Mouse (Mus musculus) heart, embryonic 15.5 days (tissue): ENCODE results near the gene Cd4. TPM values are rescaled to one million over a fixed set of nuclear protein-coding genes. Genes with fewer than 3 reads are reported as not detected.
"Not testable (repeated sequence)": the region's sequence is repeated elsewhere in the genome, so short reads cannot be mapped to it uniquely, and the experiment has no call there.

Experiments
- ATAC-seq: fragments of 200-750 bp; cut with Nextera tagmentation; replicated peaks from 2 replicates; pipeline ENCODE4 v1.8.0; 2017; ENCODE audit warnings: low read depth, moderate TSS enrichment; ENCODE audit not compliant: insufficient number of reproducible peaks, insufficient read depth, low FRiP score
- H3K27ac ChIP-seq: fragments of 300-500 bp; sonication (generic); 2 replicates; pipeline ENCODE4 v1.5.1; 2015; ENCODE audit warnings: mild to moderate bottlenecking, inconsistent platforms
- H3K27me3 ChIP-seq: fragments of 300-500 bp; sonication (generic); 2 replicates; pipeline ENCODE4 v1.6.1; 2015; ENCODE audit warnings: inconsistent platforms
- H3K36me3 ChIP-seq: fragments of 300-500 bp; sonication (generic); 2 replicates; pipeline ENCODE4 v1.6.1; 2015; ENCODE audit warnings: mild to moderate bottlenecking, inconsistent platforms
- H3K4me1 ChIP-seq: fragments of 300-500 bp; sonication (generic); replicated peaks from 2 replicates; pipeline ENCODE4 v1.6.1; 2015; ENCODE audit warnings: inconsistent platforms
- H3K4me2 ChIP-seq: fragments of 300-500 bp; sonication (generic); 2 replicates; pipeline ENCODE4 v1.6.1; 2015; ENCODE audit warnings: inconsistent platforms, mild to moderate bottlenecking, moderate library complexity
- H3K4me3 ChIP-seq: fragments of 300-500 bp; sonication (generic); 2 replicates; pipeline ENCODE4 v1.5.1; 2015; ENCODE audit warnings: mild to moderate bottlenecking, inconsistent platforms
- H3K9ac ChIP-seq: fragments of 300-500 bp; sonication (generic); 2 replicates; pipeline ENCODE4 v1.6.1; 2015; ENCODE audit warnings: mild to moderate bottlenecking, inconsistent platforms
- H3K9me3 ChIP-seq: fragments of 300-500 bp; sonication (generic); replicated peaks from 2 replicates; pipeline ENCODE4 v1.6.1; 2016; ENCODE audit warnings: inconsistent platforms
- WGBS: fragments of 180-500 bp; shearing (Covaris S2); methylation state at CpG from one replicate; pipeline ENCODE4 v1.1.7; 2015; ENCODE audit warnings: mixed read lengths; 5-methylcytosine and 5-hydroxymethylcytosine counted together
- polyA plus RNA-seq: library from polyadenylated mRNA; unstranded; fragments of >200 nt; fragmentation: Nextera tagmentation; extraction: Ambion mirVana; gene quantifications from 2 replicates; pipeline ENCODE4 v1.2.1, GENCODE M21; 2015

The Cd4 gene
- polyA plus RNA-seq, 1 experiment from 2014 or later, result 0.05 TPM

DNA sequence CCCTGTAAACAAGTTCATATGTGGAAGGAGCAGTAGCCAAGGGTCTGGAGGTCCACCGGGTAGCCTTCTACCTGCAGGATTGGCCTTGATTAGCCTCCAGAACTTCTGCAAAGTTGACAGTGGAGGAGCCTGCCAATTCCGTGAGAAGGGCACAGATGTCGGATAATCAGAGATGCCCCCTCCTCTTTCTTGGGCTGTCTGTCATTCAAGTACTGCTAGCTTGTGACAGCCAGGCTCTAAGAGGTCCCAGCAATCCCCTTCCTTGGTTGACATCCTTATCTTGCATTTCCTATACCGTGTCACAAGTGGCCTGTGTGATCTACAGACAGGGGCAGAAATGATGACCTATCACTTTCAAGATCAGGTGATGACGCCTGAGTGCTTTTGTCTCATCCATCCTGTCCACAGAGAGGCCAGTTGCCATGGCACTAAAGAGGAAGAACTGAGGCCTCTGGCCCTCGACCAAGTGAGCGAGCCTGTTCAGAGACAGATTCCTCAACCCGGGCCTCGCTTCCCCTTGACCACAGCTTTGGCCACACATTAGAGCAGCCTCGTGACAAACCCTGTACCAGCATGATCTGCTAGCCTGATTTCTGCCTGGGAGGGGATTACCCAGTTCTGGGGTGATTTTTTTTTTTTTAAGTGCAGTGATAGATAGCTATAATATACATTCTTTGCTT lies 12.9 kb upstream of the Cd4 start:
- Histone ChIP-seq H3K27ac (peak overlapping the region; percentile 18; the same call in 1 of the 2 replicates), H3K4me3 (no peak overlapping the region), H3K27me3 (no peaks in the 10 kb centered on the region), H3K4me1 (peaks cover 11% of the 10 kb centered on the region), H3K4me2 (no peak overlapping the region), H3K9me3 (no peaks in the 10 kb centered on the region), H3K36me3 (no peaks in the 10 kb centered on the region), H3K9ac (no peak overlapping the region)
- 30% methylated on average over 10 of the region's 10 CpGs for WGBS
- no peak for ATAC-seq

DNA sequence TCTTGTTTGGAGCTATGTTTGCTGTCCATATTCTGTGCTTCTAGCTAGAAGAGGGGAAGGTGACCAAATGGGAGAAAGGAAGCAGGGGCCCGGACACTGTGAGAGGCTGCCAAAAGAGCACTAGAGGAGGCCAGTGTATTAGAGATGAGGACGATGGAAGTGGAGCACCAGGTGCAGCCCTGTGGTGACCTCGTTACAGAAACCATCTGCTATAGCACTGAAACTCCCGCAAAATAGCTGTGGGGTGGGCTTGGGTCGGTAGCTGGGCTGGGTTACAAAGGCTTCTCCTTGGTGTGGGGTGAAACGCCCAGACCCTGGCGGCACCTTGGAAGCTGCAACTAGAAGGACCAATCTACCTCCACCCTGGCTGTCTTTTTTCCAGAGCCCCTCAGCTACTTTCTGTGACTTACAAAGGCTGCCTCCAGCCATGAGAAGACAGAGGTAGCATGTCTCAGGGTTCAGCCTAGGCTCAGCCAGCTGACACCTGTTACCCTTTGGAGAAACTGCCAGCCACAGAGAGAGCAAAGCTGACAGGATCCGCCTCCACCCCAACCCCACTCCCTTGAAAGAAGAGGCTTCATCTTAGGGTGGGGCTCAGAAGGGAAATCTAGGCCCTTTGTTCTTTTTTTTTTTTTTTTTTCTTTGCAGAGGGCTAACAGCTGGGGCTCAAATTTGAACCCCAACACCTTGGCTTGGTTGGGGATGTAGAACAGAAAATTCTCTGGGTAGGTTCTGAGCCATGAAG lies 12.2 kb upstream of the Cd4 start:
- H3K9ac ChIP-seq, result no peak overlapping the region
- no peak overlapping the region for H3K4me2 ChIP-seq
- WGBS, result 67% methylated on average over 8 of the region's 8 CpGs
- no peak overlapping the region for H3K4me3 ChIP-seq
- ATAC-seq, result no peak
- no peaks in the 10 kb centered on the region for H3K9me3 ChIP-seq
- peaks cover 8% of the 10 kb centered on the region for H3K4me1 ChIP-seq
- H3K36me3 ChIP-seq, result no peaks in the 10 kb centered on the region
- peak overlapping the region; percentile 18; the same call in 1 of the 2 replicates for H3K27ac ChIP-seq
- H3K27me3 ChIP-seq, result no peaks in the 10 kb centered on the region

DNA sequence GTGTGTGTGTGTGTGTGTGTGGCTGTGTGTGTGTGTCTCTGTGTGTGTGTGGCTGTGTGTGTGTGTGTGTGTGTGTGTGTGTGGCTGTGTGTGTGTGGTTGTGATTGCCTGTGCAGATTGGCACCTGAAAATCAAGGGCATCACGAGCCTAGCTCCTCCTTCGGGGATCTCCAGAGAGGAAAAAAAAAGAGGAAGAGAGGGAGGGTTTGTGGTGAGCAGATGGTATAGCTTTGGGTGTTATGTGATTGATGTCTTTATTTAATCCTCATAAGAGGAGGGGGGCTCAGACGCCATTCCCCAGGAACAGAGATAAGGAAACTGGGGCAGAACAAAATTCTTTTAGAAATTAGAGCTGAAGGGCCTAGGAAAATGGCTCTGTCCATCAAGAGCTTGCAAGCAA lies 10.3 kb upstream of the Cd4 start:
- no peak for ATAC-seq
- H3K27ac ChIP-seq, result no peak overlapping the region
- H3K27me3 ChIP-seq, result no peaks in the 10 kb centered on the region
- no peak overlapping the region for H3K4me2 ChIP-seq
- H3K36me3 ChIP-seq, result no peaks in the 10 kb centered on the region
- H3K9ac ChIP-seq, result no peak overlapping the region
- no peaks in the 10 kb centered on the region; the same call in 1 of the 2 replicates for H3K4me1 ChIP-seq
- no peak overlapping the region for H3K4me3 ChIP-seq
- no peaks in the 10 kb centered on the region for H3K9me3 ChIP-seq
- 38% methylated on average over 3 of the region's 3 CpGs for WGBS

DNA sequence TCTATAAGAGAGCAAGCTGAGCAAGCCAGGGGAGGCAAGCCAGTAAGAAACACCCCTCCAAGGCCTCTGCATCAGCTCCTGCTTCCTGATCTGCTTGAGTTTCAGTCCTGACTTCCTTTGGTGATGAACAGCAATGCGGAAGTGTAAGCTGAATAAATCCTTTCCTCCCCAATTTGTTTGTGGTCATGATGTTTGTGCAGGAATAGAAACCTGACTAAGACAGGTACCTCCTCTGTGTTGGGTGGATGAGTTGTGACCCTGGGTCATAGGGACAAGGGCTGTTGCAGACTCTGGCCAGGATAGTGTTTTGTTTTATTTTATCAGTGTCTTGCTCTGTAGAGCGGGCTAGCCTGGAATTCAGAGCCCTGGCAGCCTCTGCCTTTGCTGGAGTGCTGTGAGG lies 6.1 kb upstream of the Cd4 start:
- H3K9ac ChIP-seq, H3K9me3 ChIP-seq, H3K4me3 ChIP-seq, ATAC-seq, H3K27ac ChIP-seq, H3K4me2 ChIP-seq, H3K27me3 ChIP-seq, H3K4me1 ChIP-seq, H3K36me3 ChIP-seq: not testable (repeated sequence)
- 77% methylated on average over 2 of the region's 2 CpGs for WGBS

DNA sequence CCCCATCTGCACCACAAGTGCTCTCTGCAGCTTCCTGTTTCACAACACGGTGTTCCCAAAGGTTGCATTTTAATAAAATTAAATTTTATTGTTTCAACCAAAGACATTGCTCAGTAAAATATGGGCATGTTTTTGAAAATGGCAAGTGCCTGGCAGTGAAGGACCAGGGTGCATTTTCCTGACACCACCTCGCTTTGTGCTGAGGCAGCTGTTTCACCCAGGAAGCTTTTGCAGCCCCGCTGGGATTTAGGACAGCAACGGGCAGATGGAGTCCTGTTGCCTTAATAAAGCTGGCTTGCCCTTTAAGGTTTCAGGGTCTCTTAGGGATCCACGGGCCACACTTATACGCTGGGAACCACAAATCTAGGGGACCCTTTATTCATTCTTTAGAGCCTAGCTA lies 3.0 kb upstream of the Cd4 start:
- ATAC-seq, result no peak
- Histone ChIP-seq H3K4me1 (no peaks in the 10 kb centered on the region), H3K27me3 (no peaks in the 10 kb centered on the region), H3K27ac (no peak overlapping the region), H3K4me3 (no peak overlapping the region), H3K36me3 (no peaks in the 10 kb centered on the region), H3K4me2 (no peak overlapping the region), H3K9me3 (no peaks in the 10 kb centered on the region), H3K9ac (no peak overlapping the region)
- 55% methylated on average over 6 of the region's 6 CpGs for WGBS

DNA sequence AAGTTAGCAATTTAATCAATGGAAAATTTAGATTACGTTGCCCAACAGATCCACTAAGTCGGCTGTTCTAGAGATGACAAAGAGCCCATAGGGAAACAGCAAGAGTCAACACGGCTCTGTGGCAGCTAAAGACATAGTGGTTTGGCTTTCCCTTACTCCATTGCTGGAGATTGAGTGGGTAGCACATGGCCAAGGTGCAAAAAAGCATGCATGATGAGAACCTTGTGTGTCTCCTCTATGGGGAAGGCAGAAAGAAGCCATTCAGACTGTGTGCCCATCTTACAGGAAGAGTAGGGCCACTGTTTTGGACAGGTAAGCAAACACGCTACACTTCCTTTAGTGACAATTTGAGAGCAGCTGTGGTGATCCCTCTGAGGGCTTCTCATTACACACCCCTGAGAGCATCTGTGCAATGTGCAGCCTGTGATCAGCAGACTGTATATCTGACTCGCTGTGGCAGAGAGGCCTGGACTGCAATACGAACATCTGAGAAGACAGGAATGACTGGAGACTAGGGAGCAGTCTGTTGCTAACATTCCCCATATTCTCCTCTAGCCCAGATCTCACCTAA lies 619 bp upstream of the Cd4 start:
- no peak overlapping the region for H3K4me2 ChIP-seq
- no peaks in the 10 kb centered on the region for H3K36me3 ChIP-seq
- H3K4me1 ChIP-seq, result peaks cover 7% of the 10 kb centered on the region
- no peak overlapping the region for H3K4me3 ChIP-seq
- no peaks in the 10 kb centered on the region for H3K9me3 ChIP-seq
- H3K27ac ChIP-seq, result no peak overlapping the region
- WGBS, result 86% methylated on average over 6 of the region's 6 CpGs
- H3K9ac ChIP-seq, result no peak overlapping the region
- ATAC-seq, result no peak
- H3K27me3 ChIP-seq, result no peaks in the 10 kb centered on the region

DNA sequence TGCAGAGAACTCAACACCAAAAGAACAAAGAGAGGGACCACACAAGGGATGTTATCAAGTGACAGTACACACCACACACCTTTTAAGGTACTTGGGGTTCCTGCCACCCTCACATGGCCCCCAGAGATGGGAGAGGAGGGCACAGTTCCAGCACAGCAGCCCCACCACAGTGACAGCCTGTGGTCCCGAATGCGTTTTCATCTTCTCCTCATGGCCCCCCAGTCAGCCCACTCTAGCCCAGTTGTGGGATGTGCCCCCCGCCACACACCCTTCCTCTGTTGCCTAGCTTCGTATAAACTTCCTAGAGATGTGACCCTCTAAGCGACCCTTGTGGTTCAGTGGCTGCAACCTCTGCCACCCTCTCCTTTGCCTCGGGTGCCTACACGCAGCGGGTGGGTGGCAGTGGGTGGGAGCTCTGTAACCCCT lies 2.1 kb downstream of the Cd4 start:
- H3K9me3 ChIP-seq, result no peaks in the 10 kb centered on the region
- H3K36me3 ChIP-seq, result no peaks in the 10 kb centered on the region
- H3K27ac ChIP-seq, result peak overlapping the region; percentile 60; the same call in 1 of the 2 replicates
- 82% methylated on average over 8 of the region's 8 CpGs for WGBS
- ATAC-seq, result no peak
- H3K27me3 ChIP-seq, result no peaks in the 10 kb centered on the region
- H3K9ac ChIP-seq, result no peak overlapping the region
- H3K4me2 ChIP-seq, result no peak overlapping the region
- H3K4me3 ChIP-seq, result no peak overlapping the region
- H3K4me1 ChIP-seq, result peaks cover 7% of the 10 kb centered on the region

DNA sequence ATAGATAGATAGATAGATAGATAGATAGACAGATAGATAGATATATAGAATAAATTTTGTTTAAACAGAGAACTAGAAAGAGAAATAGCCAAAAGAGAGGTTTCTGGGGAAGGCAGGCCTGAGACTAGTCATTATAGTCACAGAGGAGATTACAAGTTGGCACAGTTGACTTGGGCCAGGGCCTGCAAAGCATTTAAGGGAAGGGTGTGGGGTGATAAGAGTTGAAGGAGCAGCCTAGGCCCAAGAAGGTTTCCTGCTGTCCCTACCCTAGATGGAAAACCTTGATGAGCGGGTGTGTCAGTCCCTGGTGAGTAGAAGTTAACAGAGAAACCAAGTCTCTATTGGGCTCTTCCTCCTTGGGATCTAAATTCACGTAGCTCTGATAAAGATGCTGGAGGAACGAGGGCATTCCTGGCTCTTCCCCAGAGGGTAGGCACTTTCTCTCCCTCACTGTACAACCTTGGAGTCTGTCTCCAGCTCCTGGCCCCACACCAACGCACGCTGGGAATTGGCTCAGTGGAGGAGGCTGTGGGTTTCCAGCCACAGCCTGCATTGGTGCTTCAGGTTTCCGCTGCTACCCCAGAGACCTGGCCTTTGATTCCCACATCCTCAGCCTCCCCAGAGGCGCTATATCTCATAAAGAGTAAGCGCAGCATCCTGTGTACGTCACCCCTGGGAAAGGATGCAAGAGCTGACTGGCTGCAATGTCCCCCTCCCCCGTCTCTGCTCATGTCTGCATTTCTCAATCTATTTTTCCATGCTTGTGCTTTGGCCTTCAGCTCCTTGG lies 3.1 kb downstream of the Cd4 start:
- ATAC-seq, result peak; percentile 69
- Histone ChIP-seq H3K27me3 (no peaks in the 10 kb centered on the region), H3K9me3 (no peaks in the 10 kb centered on the region), H3K4me3 (no peak overlapping the region), H3K4me1 (peaks cover 7% of the 10 kb centered on the region), H3K9ac (no peak overlapping the region), H3K36me3 (no peaks in the 10 kb centered on the region), H3K27ac (peak overlapping the region; percentile 60), H3K4me2 (no peak overlapping the region)
- 51% methylated on average over 10 of the region's 10 CpGs for WGBS

DNA sequence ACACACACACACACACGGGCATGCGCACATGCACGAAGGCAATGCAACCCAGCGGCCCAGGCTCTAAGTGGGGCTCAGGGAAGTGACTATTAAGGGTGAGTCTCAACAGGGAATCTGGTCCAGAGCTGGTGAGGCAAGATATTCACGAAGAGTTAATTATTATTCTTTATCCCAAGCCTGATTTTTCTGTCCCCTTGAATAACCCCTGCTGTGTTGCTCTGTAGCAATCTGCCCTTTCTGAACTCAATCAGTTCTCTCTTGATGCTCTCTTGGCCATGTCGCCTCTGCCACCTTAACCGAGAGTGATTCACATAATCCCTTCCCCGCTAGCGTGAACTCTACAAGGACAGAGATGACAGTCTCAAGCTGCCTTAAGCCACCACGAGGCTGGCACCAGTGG lies 4.7 kb downstream of the Cd4 start:
- Histone ChIP-seq H3K27me3 (no peaks in the 10 kb centered on the region), H3K4me1 (peaks cover 7% of the 10 kb centered on the region), H3K4me3 (no peak overlapping the region), H3K27ac (no peak overlapping the region), H3K9ac (no peak overlapping the region), H3K36me3 (no peaks in the 10 kb centered on the region), H3K4me2 (no peak overlapping the region), H3K9me3 (no peaks in the 10 kb centered on the region)
- ATAC-seq, result no peak
- WGBS, result 80% methylated on average over 10 of the region's 10 CpGs

DNA sequence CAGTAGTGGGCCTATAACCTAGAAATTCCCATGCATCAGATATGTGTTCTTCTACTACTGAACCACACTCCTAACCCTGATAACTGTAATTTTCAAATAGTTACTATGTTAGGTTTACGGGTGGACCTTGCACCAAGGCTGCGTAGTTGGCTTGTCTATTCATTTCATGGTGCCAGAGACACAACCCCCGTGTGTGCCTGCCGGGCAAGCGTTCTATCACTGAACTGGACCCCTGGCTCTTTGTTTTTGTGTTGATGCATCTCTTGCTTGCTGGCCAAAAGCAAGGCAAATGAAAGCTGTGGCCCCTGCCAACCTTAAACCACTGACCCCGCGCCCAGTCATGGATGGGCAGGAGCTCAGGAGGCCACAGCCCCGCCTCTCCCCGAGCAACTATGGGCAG lies 6.2 kb downstream of the Cd4 start:
- Histone ChIP-seq H3K36me3 (no peaks in the 10 kb centered on the region), H3K9me3 (no peaks in the 10 kb centered on the region), H3K4me3 (no peak overlapping the region), H3K4me1 (peaks cover 7% of the 10 kb centered on the region), H3K27me3 (no peaks in the 10 kb centered on the region), H3K27ac (no peak overlapping the region), H3K9ac (no peak overlapping the region), H3K4me2 (no peak overlapping the region)
- WGBS, result 94% methylated on average over 9 of the region's 9 CpGs
- ATAC-seq, result no peak

DNA sequence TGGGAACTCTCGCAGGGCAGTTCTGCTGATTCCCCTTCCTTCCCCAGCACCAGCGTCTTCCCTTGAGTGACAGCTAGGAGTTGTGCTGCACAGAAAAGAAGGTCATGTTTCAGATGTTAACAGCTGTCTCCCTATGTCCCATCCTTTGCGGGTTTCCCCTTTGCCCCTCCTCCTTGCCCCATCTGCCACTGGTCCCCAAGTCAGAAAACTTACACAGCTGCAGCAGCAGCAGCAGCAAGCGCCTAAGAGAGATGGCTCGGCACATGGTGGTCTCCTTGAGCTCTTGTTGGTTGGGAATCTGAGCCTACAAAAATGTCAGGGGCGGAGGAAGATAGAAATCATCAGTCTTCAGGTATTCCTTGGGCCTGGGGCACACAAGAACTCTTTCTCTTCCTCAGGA lies 8.6 kb downstream of the Cd4 start:
- no peak for ATAC-seq
- H3K9ac ChIP-seq, result no peak overlapping the region
- no peaks in the 10 kb centered on the region for H3K4me1 ChIP-seq
- H3K36me3 ChIP-seq, result no peaks in the 10 kb centered on the region
- no peaks in the 10 kb centered on the region for H3K9me3 ChIP-seq
- H3K27me3 ChIP-seq, result no peaks in the 10 kb centered on the region
- WGBS, result 45% methylated on average over 6 of the region's 6 CpGs
- H3K4me2 ChIP-seq, result no peak overlapping the region
- H3K27ac ChIP-seq, result no peak overlapping the region
- H3K4me3 ChIP-seq, result no peak overlapping the region
